Mouse (Mus musculus): Measurements from ENCODE around the gene Ryr1. TPM values are rescaled to one million over a fixed set of nuclear protein-coding genes. Genes with fewer than 3 reads are reported as not detected.
A peak's percentile ranks its signal among the peaks of the same experiment; 100 is the strongest.

Gene Ryr1
- polyA plus RNA-seq, 1 experiment, result 0.08 TPM

DNA sequence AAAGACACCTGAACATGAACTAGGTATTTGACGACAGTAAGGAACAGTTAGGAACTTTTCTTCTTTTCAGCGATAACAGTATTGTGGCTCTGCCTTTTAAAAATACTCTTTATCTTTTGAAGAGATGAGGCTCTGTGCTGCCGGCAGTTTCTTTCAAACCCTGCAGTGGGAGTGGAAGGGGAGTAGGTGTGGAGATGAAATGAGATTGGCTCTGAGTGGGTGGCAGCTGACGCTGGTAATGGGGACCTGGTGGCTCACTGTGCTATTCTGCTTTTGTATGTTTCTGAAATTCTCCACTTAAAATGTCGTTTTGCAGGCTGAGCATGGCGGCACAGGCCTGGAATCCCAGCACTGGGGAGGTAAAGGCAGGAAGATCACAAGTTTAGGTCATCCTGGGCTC, 36.2 kb downstream of the Ryr1 start:
- Histone ChIP-seq H3K27ac (ENCODE audit: insufficient read depth, low read depth, low read length) (no peak overlapping the region), H3K4me3 (ENCODE audit: insufficient read depth, low read length) (no peak overlapping the region), H3K4me1 (ENCODE audit: control insufficient read depth, insufficient read depth, low read length) (no peaks in the 10 kb centered on the region)
- TF ChIP-seq CTCF (IDR thresholded peaks at IDR 0.05; ENCODE audit: low read depth, low read length) (no peak), POLR2A (IDR thresholded peaks at IDR 0.05; ENCODE audit: borderline replicate concordance, low read depth, low read length) (no peak)

DNA sequence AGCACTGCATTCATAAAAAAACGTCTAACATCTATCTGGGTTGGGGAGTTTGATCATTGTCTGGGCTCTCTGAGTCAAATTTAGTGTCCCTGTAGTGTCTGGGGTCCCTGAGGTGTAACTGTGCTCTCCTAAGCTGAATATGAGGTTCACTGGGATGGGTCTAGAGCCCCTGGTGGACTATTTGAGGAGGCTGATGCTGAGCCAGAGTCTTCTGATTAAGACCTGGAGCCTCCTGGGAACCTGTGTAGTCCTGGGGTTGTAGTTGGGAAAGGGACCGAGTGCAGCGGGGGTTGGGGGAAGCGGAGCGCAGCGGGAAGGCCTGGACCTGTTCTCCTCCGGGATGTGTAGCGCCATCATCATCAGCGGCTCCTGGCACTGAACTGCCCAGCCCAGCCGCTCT, 38.1 kb downstream of the Ryr1 start:
- H3K4me1 ChIP-seq (ENCODE audit: control insufficient read depth, insufficient read depth, low read length), result no peaks in the 10 kb centered on the region
- no peak for TF ChIP-seq CTCF (IDR thresholded peaks at IDR 0.05; ENCODE audit: low read depth, low read length)
- no peak for TF ChIP-seq POLR2A (IDR thresholded peaks at IDR 0.05; ENCODE audit: borderline replicate concordance, low read depth, low read length)
- no peak overlapping the region for H3K27ac ChIP-seq (ENCODE audit: insufficient read depth, low read depth, low read length)
- H3K4me3 ChIP-seq (ENCODE audit: insufficient read depth, low read length), result no peak overlapping the region

- H3K4me3 ChIP-seq (ENCODE audit: insufficient read depth, low read length), result no peak overlapping the region
- no peaks in the 10 kb centered on the region for H3K4me1 ChIP-seq (ENCODE audit: control insufficient read depth, insufficient read depth, low read length)
- no peak overlapping the region for H3K27ac ChIP-seq (ENCODE audit: insufficient read depth, low read depth, low read length)
- TF ChIP-seq POLR2A (IDR thresholded peaks at IDR 0.05; ENCODE audit: borderline replicate concordance, low read depth, low read length) (no peak), CTCF (IDR thresholded peaks at IDR 0.05; ENCODE audit: low read depth, low read length) (no peak)
Measured at GRCm38 (mm10) chr7:29085981-29086380, 39.0 kb downstream of the Ryr1 start.

- H3K4me1 ChIP-seq (ENCODE audit: control insufficient read depth, insufficient read depth, low read length), result no peaks in the 10 kb centered on the region
- TF ChIP-seq CTCF (IDR thresholded peaks at IDR 0.05; ENCODE audit: low read depth, low read length), result no peak
- TF ChIP-seq POLR2A (IDR thresholded peaks at IDR 0.05; ENCODE audit: borderline replicate concordance, low read depth, low read length), result no peak
- H3K27ac ChIP-seq (ENCODE audit: insufficient read depth, low read depth, low read length), result no peak overlapping the region
Measured at GRCm38 (mm10) chr7:29084411-29084810, 40.6 kb downstream of the Ryr1 start.

DNA sequence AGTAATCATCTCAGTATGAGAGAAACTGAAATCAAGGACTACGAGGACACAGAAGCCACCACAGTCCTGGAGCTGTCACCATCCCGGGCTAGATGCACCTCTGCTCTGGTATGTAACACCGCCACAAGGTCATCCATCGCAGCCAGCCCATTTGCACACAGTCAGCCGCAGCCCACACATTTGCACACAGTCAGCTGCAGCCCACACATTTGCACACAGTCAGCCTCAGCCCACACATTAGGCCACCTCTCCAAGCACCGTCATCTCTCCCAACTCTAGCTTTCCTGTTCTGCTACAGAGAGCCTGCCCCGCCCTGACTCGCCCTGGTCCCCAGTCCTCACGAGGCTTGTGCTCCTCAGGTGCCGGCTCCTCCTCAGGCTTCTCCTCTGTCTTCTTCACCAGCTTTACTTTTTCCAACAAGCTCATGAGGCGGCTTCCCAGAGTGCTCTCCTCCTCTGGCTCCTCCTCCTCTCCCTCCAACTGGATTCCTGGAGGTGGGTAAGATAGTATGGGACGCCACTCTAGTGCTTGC, 45.5 kb downstream of the Ryr1 start:
- no peak for TF ChIP-seq CTCF (IDR thresholded peaks at IDR 0.05; ENCODE audit: low read depth, low read length)
- TF ChIP-seq POLR2A (IDR thresholded peaks at IDR 0.05; ENCODE audit: borderline replicate concordance, low read depth, low read length), result no peak
- H3K4me3 ChIP-seq (ENCODE audit: insufficient read depth, low read length), result no peak overlapping the region

More at GRCm38 (mm10) chr7:29084411-29084810, 40.6 kb downstream of the Ryr1 start:
- no peak overlapping the region for H3K4me3 ChIP-seq (ENCODE audit: insufficient read depth, low read length)

DNA sequence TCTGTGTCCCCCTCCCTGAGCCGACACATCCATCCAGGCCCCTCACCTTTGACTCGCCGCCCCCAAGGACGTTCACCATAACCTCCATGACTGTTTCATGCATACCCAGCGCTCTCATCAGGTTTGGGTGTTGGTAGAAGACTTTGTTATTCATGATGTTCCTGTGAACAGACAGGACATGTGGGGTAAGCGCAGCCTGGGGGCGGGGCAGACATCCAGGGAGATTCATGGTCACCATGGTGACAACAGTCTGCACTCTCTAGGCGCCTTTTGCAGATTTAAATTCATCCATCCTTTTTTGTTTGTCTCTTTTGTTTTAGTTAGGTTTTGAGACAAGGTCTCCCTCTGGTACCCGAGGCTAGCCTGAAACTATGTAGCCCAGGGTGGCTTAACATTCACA, 48.0 kb downstream of the Ryr1 start:
- no peak overlapping the region for H3K27ac ChIP-seq (ENCODE audit: insufficient read depth, low read depth, low read length)
- H3K4me1 ChIP-seq (ENCODE audit: control insufficient read depth, insufficient read depth, low read length), result no peaks in the 10 kb centered on the region
- H3K4me3 ChIP-seq (ENCODE audit: insufficient read depth, low read length), result no peak overlapping the region
- no peak for TF ChIP-seq CTCF (IDR thresholded peaks at IDR 0.05; ENCODE audit: low read depth, low read length)
- TF ChIP-seq POLR2A (IDR thresholded peaks at IDR 0.05; ENCODE audit: borderline replicate concordance, low read depth, low read length), result no peak

More for the DNA sequence above, 45.5 kb downstream of the Ryr1 start:
- Histone ChIP-seq H3K27ac (ENCODE audit: insufficient read depth, low read depth, low read length) (no peak overlapping the region), H3K4me1 (ENCODE audit: control insufficient read depth, insufficient read depth, low read length) (no peaks in the 10 kb centered on the region)

DNA sequence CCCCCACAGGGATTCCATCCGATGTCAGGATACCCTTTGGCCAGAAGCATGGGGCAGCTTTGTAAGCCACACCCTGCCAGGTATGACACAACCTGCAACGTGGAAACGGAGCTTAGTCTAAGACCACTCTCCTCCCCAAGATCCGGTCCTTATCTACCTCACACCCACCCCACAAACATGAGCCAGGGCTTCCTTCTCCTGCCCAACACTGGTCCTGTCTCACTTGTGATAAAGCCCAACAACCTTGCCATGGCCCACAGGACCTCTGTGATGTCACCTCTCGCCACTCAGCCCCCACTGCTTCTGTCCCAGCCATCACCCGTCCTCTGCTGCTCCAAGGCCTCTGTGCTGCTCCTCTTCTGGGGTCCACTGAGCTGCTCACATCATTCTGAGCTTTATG, 49.8 kb downstream of the Ryr1 start:
- no peak for TF ChIP-seq POLR2A (IDR thresholded peaks at IDR 0.05; ENCODE audit: borderline replicate concordance, low read depth, low read length)
- TF ChIP-seq CTCF (IDR thresholded peaks at IDR 0.05; ENCODE audit: low read depth, low read length), result no peak
- Histone ChIP-seq H3K4me3 (ENCODE audit: insufficient read depth, low read length) (no peak overlapping the region), H3K27ac (ENCODE audit: insufficient read depth, low read depth, low read length) (no peak overlapping the region), H3K4me1 (ENCODE audit: control insufficient read depth, insufficient read depth, low read length) (no peaks in the 10 kb centered on the region)

- Histone ChIP-seq H3K4me1 (ENCODE audit: control insufficient read depth, insufficient read depth, low read length) (no peaks in the 10 kb centered on the region), H3K4me3 (ENCODE audit: insufficient read depth, low read length) (no peak overlapping the region), H3K27ac (ENCODE audit: insufficient read depth, low read depth, low read length) (no peak overlapping the region)
- TF ChIP-seq POLR2A (IDR thresholded peaks at IDR 0.05; ENCODE audit: borderline replicate concordance, low read depth, low read length) (no peak), CTCF (IDR thresholded peaks at IDR 0.05; ENCODE audit: low read depth, low read length) (peak; percentile 62)
Measured at GRCm38 (mm10) chr7:29072689-29073088, 52.3 kb downstream of the Ryr1 start.

DNA sequence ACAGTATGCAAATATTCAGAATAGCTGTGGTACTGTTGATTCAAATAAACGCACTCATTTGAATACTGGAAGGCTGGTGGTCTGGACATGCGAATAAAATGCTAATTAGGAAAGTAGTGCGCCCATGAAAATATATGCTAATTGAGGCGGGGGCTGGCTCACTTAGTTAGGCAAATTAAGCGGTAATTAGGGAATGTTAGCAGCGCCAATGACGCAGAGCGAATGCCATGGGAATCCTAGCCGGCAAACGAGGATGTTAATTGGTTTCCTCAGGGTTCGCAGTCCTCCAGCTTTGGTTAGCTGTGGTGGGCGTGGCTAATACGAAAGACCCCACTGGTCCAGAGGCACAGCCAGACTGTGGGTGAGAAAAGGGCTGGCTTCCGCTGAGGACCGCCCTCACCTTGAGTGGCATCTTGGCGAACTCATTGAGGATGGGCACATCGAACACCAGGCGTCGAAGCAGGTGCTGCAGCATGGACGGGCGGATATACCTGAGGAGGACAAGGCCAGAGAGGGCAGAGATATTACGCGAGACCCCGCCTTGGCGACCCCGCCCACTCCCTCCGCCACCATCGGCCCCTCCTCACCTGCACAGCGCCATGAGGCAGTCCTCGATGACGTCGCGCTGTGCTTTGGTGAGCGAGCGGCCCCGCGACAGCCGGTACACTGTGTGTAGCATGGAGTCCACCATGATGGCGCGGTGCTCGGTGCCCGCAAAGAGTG, 53.6 kb downstream of the Ryr1 start:
- no peaks in the 10 kb centered on the region for H3K4me1 ChIP-seq (ENCODE audit: control insufficient read depth, insufficient read depth, low read length)
- H3K4me3 ChIP-seq (ENCODE audit: insufficient read depth, low read length), result no peak overlapping the region
- no peak for TF ChIP-seq CTCF (IDR thresholded peaks at IDR 0.05; ENCODE audit: low read depth, low read length)
- no peak for TF ChIP-seq POLR2A (IDR thresholded peaks at IDR 0.05; ENCODE audit: borderline replicate concordance, low read depth, low read length)
- no peak overlapping the region for H3K27ac ChIP-seq (ENCODE audit: insufficient read depth, low read depth, low read length)

GRCm38 (mm10) chr7:29070364-29071168, 54.4 kb downstream of the Ryr1 start:
- Histone ChIP-seq H3K4me1 (ENCODE audit: control insufficient read depth, insufficient read depth, low read length) (no peaks in the 10 kb centered on the region), H3K4me3 (ENCODE audit: insufficient read depth, low read length) (no peak overlapping the region), H3K27ac (ENCODE audit: insufficient read depth, low read depth, low read length) (no peak overlapping the region)
- TF ChIP-seq CTCF (IDR thresholded peaks at IDR 0.05; ENCODE audit: low read depth, low read length), result no peak
- no peak for TF ChIP-seq POLR2A (IDR thresholded peaks at IDR 0.05; ENCODE audit: borderline replicate concordance, low read depth, low read length)

All from bone marrow macrophage, adult 2 months (primary cell).